22 mouse cellular contexts compared by ENCODE assay signal in genomic region chr17:44519356-44519755, GRCm38 (mm10).
DNase-seq lines count a peak whose midpoint lies in the region; ATAC-seq and TF ChIP-seq lines count a peak whose summit lies in the region.
"Had no signal": no experiment of that assay in that cellular context is flagged by ENCODE, and none has a peak within 500 bp of the region (broad histone marks: within the 10 kb centered on the region; RNA-seq: fewer than 3 reads in every experiment).

No protein-coding gene starts in this region.

- no peak for DNase-seq in embryonic facial prominence, embryonic 10.5 days (ENCODE audit: low spot score)
- DNase-seq in kidney, adult 2 months, result peak; percentile 66
- no peak for DNase-seq in kidney, adult 11 months
- peak; percentile 51 for DNase-seq in kidney, postnatal 0 days (ENCODE audit: low spot score)
- DNase-seq in left cerebral cortex, adult 2 months (ENCODE audit: extremely low spot score in 1 of 2, low spot score in 2 of 2), result no peak
- DNase-seq: adrenal gland, postnatal 10 days; B cell, adult 2 months; cerebellum, adult 11 months; cerebellum, adult 8-10 months; gastrocnemius, postnatal 10 days had no signal

- intact Hi-C loops in left cerebral cortex, adult 2 months (cut with DNase I), result no loop called here

- H3K9me3 ChIP-seq in embryonic facial prominence, embryonic 13.5 days, result no peaks in the 10 kb centered on the region
- H3K9me3 ChIP-seq in embryonic facial prominence, embryonic 10.5 days, result 0 out of 2 replicates have a peak, but pooled peaks cover 3% of the 10 kb centered on the region
- no peaks in the 10 kb centered on the region for H3K9me3 ChIP-seq in kidney, postnatal 0 days (replicated peaks; ENCODE audit: low read length)
- H3K9me3 ChIP-seq: embryonic facial prominence, embryonic 15.5 days; forebrain, embryonic 12.5 days; hindbrain, embryonic 10.5 days had no signal

- TF ChIP-seq CTCF in kidney, adult 2 months (conservative IDR thresholded peaks at IDR 0.05; ENCODE audit: insufficient read depth, insufficient read length, low read depth, low read length), result no peak
- no peak for TF ChIP-seq CTCF in kidney, postnatal 0 days (IDR thresholded peaks at IDR 0.05; ENCODE audit: low read depth)
- no peak for TF ChIP-seq CTCF in olfactory bulb, adult 2 months (IDR thresholded peaks at IDR 0.05; ENCODE audit: insufficient read depth, low read depth, low read length)
- TF ChIP-seq CTCF in left cerebral cortex, adult 2 months (IDR thresholded peaks at IDR 0.05), result no peak

- no peak for ATAC-seq in embryonic facial prominence, embryonic 13.5 days (ENCODE audit: insufficient number of reproducible peaks, insufficient read depth, low FRiP score, low TSS enrichment, low read depth)
- ATAC-seq in kidney, postnatal 0 days (replicated peaks; ENCODE audit: low FRiP score, low read depth), result 0 out of 2 replicates have a peak, but pooled peaks have one; percentile 25
- ATAC-seq in erythroid progenitor cell, adult 5-6 weeks (replicated peaks; ENCODE audit: low FRiP score, poor library complexity, severe bottlenecking), result no peak
- ATAC-seq: CD4-positive, CD25-positive, alpha-beta regulatory T cell, adult 4 months had no signal

- H3K27me3 ChIP-seq in embryonic facial prominence, embryonic 13.5 days, result no peaks in the 10 kb centered on the region
- no peaks in the 10 kb centered on the region for H3K27me3 ChIP-seq in embryonic facial prominence, embryonic 10.5 days (replicated peaks; ENCODE audit: low read depth, poor library complexity, severe bottlenecking)
- no peaks in the 10 kb centered on the region for H3K27me3 ChIP-seq in kidney, adult 2 months (replicated peaks; ENCODE audit: control insufficient read depth, insufficient read depth, low read length)
- H3K27me3 ChIP-seq in kidney, postnatal 0 days (ENCODE audit: insufficient read depth, low read length), result no peaks in the 10 kb centered on the region
- H3K27me3 ChIP-seq: embryonic facial prominence, embryonic 15.5 days; forebrain, embryonic 12.5 days; heart, embryonic 12.5 days had no signal

- H3K4me3 ChIP-seq in embryonic facial prominence, embryonic 13.5 days, result no peak overlapping the region
- no peak overlapping the region for H3K4me3 ChIP-seq in embryonic facial prominence, embryonic 10.5 days
- H3K4me3 ChIP-seq in kidney, adult 2 months (ENCODE audit: insufficient read depth, low read depth, low read length), result no peak overlapping the region
- no peak overlapping the region for H3K4me3 ChIP-seq in kidney, postnatal 0 days (replicated peaks; ENCODE audit: low read depth, low read length)
- no peak overlapping the region for H3K4me3 ChIP-seq in olfactory bulb, adult 2 months (ENCODE audit: insufficient read depth, low read depth, low read length)
- no peak overlapping the region for H3K4me3 ChIP-seq in left cerebral cortex, adult 2 months
- H3K4me3 ChIP-seq: embryonic facial prominence, embryonic 15.5 days; erythroblast, embryonic 14.5 days; forebrain, embryonic 12.5 days; heart, embryonic 12.5 days; hindbrain, embryonic 10.5 days had no signal

- no peak for TF ChIP-seq POLR2A in kidney, adult 2 months (IDR thresholded peaks at IDR 0.05; ENCODE audit: low read depth, low read length)
- TF ChIP-seq POLR2A in olfactory bulb, adult 2 months (IDR thresholded peaks at IDR 0.05; ENCODE audit: insufficient read depth, low read depth, low read length), result no peak

- H3K27ac ChIP-seq in embryonic facial prominence, embryonic 13.5 days, result peak overlapping the region; percentile 40; the same call in 1 of the 2 replicates
- H3K27ac ChIP-seq in embryonic facial prominence, embryonic 10.5 days (replicated peaks), result no peak overlapping the region
- H3K27ac ChIP-seq in kidney, adult 2 months (ENCODE audit: insufficient read depth, low read depth, low read length), result no peak overlapping the region
- peak overlapping the region; percentile 39; the same call in 1 of the 2 replicates for H3K27ac ChIP-seq in kidney, postnatal 0 days
- peak overlapping the region; percentile 67; the same call in 1 of the 2 replicates for H3K27ac ChIP-seq in olfactory bulb, adult 2 months (ENCODE audit: insufficient read depth, low read depth, low read length)
- no peak overlapping the region for H3K27ac ChIP-seq in left cerebral cortex, adult 2 months
- H3K27ac ChIP-seq: forebrain, embryonic 12.5 days; hindbrain, embryonic 10.5 days; hindbrain, embryonic 14.5 days had no signal

- 0 out of 2 replicates have a peak, but pooled peaks cover 3% of the 10 kb centered on the region for H3K36me3 ChIP-seq in embryonic facial prominence, embryonic 13.5 days
- no peaks in the 10 kb centered on the region for H3K36me3 ChIP-seq in embryonic facial prominence, embryonic 10.5 days (replicated peaks)
- no peaks in the 10 kb centered on the region for H3K36me3 ChIP-seq in kidney, adult 2 months (ENCODE audit: control insufficient read depth, insufficient read depth, low read length)
- H3K36me3 ChIP-seq in kidney, postnatal 0 days (ENCODE audit: insufficient read depth, low read length), result no peaks in the 10 kb centered on the region
- H3K36me3 ChIP-seq: embryonic facial prominence, embryonic 15.5 days; forebrain, embryonic 12.5 days; G1E; heart, embryonic 12.5 days; hindbrain, embryonic 10.5 days had no signal

- no peak overlapping the region for H3K9ac ChIP-seq in embryonic facial prominence, embryonic 13.5 days
- no peak overlapping the region for H3K9ac ChIP-seq in kidney, postnatal 0 days (ENCODE audit: low read depth, low read length)
- H3K9ac ChIP-seq: embryonic facial prominence, embryonic 15.5 days; forebrain, embryonic 12.5 days; forebrain, postnatal 0 days; heart, embryonic 12.5 days; hindbrain, embryonic 14.5 days had no signal

- 59% methylated on average over 3 of the region's 3 CpGs for WGBS in embryonic facial prominence, embryonic 13.5 days
- 80% methylated on average over 3 of the region's 3 CpGs for WGBS in embryonic facial prominence, embryonic 10.5 days
- 45% methylated on average over 3 of the region's 3 CpGs for WGBS in kidney, adult 2 months
- 48% methylated on average over 3 of the region's 3 CpGs for WGBS in kidney, postnatal 0 days
- 72% methylated on average over 3 of the region's 3 CpGs for WGBS in olfactory bulb, adult 2 months

- peaks cover 32% of the 10 kb centered on the region for H3K4me1 ChIP-seq in embryonic facial prominence, embryonic 13.5 days
- H3K4me1 ChIP-seq in embryonic facial prominence, embryonic 10.5 days, result peaks cover 12% of the 10 kb centered on the region
- H3K4me1 ChIP-seq in kidney, adult 2 months (ENCODE audit: control insufficient read depth, insufficient read depth, low read length), result peaks cover 2% of the 10 kb centered on the region; the same call in 1 of the 2 replicates
- peaks cover 5% of the 10 kb centered on the region for H3K4me1 ChIP-seq in kidney, postnatal 0 days (replicated peaks; ENCODE audit: insufficient read depth, low read length)
- peaks cover 14% of the 10 kb centered on the region for H3K4me1 ChIP-seq in olfactory bulb, adult 2 months (ENCODE audit: control insufficient read depth, insufficient read depth, low read length)
- H3K4me1 ChIP-seq: forebrain, embryonic 12.5 days; heart, embryonic 12.5 days; hindbrain, embryonic 10.5 days had no signal

- H3K4me2 ChIP-seq in embryonic facial prominence, embryonic 13.5 days, result no peak overlapping the region
- no peak overlapping the region for H3K4me2 ChIP-seq in kidney, postnatal 0 days (ENCODE audit: low read length)
- H3K4me2 ChIP-seq: embryonic facial prominence, embryonic 15.5 days; forebrain, embryonic 12.5 days; heart, embryonic 12.5 days; hindbrain, embryonic 14.5 days had no signal

Comparison
In these comparisons a context has a peak if more than half of its experiments do, and no peak if none do; other contexts are left out.
1. H3K27ac ChIP-seq: peak in embryonic facial prominence, embryonic 13.5 days (single experiment), kidney, postnatal 0 days (single experiment) and olfactory bulb, adult 2 months (single experiment); none in embryonic facial prominence, embryonic 10.5 days (single experiment), kidney, adult 2 months (single experiment) and left cerebral cortex, adult 2 months (single experiment).
2. DNase-seq: peak in kidney, adult 2 months (single experiment) and kidney, postnatal 0 days (single experiment); none in embryonic facial prominence, embryonic 10.5 days (single experiment), kidney, adult 11 months (single experiment) and left cerebral cortex, adult 2 months (0 of 2).